Mouse (Mus musculus): Measurements from ENCODE around the gene Kiss1r.

DNA sequence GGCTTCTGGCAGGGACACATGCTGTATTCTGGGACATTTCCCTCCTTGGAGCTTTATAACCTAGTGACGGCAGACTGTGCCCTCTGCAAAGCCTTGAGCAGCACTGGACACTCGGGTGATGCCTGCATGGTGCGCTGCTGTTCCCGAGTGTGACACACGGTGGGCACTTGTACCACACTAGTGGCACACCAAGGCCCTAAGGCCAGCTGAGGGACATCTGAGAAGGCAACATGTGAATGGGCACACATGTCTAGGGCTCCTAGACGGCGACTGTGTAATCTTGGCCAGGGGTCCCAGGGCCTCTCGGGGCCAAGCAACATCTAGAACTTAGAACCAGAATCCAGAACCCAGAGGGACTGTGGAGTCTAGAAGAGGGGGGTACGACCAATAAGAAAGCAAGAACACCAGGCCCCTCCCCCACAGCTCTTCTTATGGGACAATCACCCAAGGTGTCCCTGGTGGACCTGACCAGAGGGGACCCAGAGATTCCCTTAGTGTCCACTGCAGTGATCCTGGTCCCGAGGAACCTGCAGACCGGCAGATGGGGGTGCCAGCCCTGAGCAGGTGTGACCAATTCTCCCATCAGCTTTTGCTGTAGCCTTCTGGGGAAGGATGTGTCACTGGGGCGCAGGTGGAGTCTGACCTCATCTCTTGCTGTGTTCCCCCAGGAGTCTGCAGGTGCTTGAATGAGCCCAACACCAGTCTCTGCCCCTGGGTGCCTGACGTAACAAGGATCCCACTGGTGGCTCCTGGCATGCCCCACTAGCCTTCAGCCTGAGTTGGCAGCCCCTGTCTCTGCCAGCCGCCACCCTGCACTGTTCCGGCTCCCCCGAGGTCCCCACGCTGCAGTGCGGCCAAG is 13.4 kb downstream of the Kiss1r start:
- no peak for TF ChIP-seq CTCF (IDR thresholded peaks at IDR 0.05; ENCODE audit: low read depth, low read length)
- TF ChIP-seq TAL1 (conservative IDR thresholded peaks at IDR 0.05; ENCODE audit: low read depth, low read length) = no peak
- TF ChIP-seq GATA1 (IDR thresholded peaks at IDR 0.05; ENCODE audit: borderline replicate concordance, low read length) = no peak
- no peak for TF ChIP-seq POLR2AphosphoS5 (IDR thresholded peaks at IDR 0.05; ENCODE audit: insufficient replicate concordance, low read depth, low read length)
- TF ChIP-seq GATA2 (IDR thresholded peaks at IDR 0.05; ENCODE audit: borderline replicate concordance, low read depth, low read length) = no peak

Measured in G1E (cell line).